Mouse (Mus musculus): Measurements from ENCODE around the gene Rasa3. TPM values are rescaled to one million over a fixed set of nuclear protein-coding genes. Genes with fewer than 3 reads are reported as not detected.
A peak's percentile ranks its signal among the peaks of the same experiment; 100 is the strongest.

Gene Rasa3
- total RNA-seq (2021), result 10 to 100 TPM; 19.1 to 30.6 TPM
- long read RNA-seq, experiment 1, full-length matches to known transcripts, result 12 of 19 reads
- long read RNA-seq, experiment 1, partial matches to known transcripts, result 5 of 19 reads
- long read RNA-seq, experiment 1, other reads (novel, unspliced or antisense), result 2 of 19 reads
- long read RNA-seq, experiment 2, full-length matches to known transcripts, result 4 of 24 reads
- long read RNA-seq, experiment 2, partial matches to known transcripts, result 17 of 24 reads
- long read RNA-seq, experiment 2, other reads (novel, unspliced or antisense), result 3 of 24 reads

DNA sequence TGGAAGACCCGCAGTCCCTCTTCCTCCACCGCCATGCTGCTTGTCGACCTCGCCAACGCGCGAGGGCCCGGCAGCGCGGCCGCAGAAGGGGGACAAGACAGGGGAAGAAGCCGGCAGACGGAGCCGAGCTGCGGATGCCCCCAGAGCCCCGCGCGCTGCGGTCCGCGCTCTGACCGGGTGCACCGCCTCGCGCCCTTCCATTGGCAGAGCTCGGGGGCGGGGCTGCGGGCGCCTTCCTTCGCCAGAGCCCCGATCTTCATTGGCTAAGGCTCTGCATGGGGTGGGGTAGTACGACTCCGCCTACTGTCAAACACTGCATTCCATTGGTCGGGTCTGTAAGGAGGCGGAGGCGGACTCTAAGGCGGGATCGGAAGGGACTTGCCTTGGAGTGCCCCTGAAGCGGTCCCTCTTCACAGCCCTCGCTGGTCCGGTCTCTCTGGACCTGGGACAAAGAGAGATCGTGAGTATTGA lies at the start of gene Rasa3:
Gene Rasa3, minus strand, starts transcription at position 191 of the 471 bp plus-strand sequence.
- DNase-seq (ENCODE audit: low spot score in 2 of 2), result peak; percentile 89 to 91

DNA sequence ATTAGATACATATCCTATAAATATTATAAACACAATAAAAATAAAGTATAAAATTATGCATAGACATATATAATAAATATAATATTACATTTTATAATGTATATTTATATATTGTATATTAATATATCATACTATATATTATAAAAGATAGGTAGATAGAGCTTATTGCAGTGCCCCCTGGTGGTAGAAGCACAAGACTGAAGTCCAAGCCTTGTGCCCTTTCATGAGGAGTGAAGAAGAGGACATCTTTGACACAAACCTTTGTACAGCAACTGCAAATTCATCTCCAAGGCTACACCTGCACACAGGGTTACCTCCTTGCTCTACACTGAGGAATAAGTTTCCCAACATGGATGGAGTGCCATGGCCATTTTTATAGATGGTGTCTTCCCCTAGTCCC lies 48.3 kb upstream of the Rasa3 start:
- peak; percentile 49 to 50 for DNase-seq (ENCODE audit: low spot score in 2 of 2)

DNA sequence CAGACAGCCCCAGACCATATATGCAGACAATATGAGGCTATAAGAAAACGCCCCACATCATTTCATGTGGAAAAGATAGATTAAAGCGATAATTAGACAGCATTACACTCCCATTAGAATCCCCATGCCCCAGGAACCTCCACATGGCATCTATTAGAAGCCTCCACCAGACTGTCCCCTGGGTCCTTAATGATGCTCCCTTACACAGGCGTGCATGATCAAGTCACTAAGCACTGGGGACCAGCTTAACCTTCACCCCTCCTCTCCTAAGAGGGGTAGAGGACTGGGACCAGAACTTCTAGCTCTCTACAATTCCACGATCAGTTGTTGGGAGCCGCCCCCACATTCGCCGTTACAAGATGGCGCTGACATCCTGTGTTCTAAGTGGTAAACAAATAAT lies 41.6 kb upstream of the Rasa3 start:
- no peak for DNase-seq (ENCODE audit: low spot score in 2 of 2)

DNA sequence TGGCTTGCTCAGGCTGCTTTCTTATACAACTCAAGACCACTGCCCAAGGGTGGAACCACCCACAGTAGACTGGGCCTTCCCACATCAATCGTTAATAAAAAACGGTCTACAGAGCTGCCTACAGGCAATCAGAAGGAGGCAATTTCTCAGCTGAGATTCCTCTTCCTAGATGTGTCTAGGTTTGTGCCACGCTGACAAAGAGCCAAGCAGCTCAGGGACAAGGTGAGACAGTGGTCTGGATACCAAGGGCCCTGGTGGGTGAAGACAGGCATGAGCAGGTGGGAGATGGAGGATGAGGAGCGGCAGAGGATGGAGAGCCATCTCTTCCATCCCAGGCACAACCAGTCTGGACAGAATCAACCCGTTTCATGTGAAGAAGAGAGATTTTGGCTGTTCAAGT lies 31.1 kb upstream of the Rasa3 start:
- DNase-seq (ENCODE audit: low spot score in 2 of 2), result no peak

DNA sequence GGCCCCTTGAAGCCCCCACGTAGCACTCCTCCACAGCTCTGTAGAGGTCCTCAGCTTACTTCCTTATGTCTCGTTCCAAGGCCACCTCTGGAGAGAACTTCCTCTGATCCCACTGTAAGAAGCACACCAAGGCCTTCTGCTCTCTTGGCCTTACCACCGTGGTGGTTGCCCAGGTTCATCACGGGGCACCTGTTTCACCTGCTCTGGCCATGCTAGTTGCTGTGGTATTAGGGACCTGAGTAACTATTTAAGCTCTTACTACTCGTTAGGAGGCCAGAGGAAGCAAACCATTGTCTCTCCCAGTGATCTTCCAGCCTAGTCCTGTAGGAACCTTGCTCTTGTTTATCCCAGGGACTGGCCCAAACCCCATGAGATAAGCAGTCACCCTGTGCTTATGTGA lies 29.5 kb upstream of the Rasa3 start:
- no peak for DNase-seq (ENCODE audit: low spot score in 2 of 2)

DNA sequence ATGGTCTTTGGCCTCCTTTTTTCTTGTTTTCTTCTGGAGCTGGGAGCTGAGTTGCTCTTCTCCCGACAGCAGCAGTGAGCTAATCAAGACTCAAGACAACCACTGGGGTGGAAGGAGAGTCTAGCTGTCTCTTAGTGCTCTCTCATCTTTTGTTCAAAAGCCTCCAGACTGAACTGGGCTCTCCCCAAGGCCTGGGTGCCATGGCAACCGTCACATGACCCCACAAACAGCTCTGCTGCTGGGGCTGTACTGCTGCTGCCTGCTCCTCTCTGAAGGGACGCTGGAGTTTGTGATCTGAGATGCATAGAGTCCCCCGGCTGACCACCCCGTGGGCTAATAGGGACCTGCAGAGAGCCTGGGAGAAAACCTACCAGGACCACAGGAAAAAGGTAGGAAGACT lies 28.3 kb upstream of the Rasa3 start, which contains the start of gene Cfap97d2:
Gene Cfap97d2, plus strand, starts transcription at position 222 of the 400 bp plus-strand sequence.
- DNase-seq (ENCODE audit: low spot score in 2 of 2), result peak in 1 of 2 experiments; percentile 31

DNA sequence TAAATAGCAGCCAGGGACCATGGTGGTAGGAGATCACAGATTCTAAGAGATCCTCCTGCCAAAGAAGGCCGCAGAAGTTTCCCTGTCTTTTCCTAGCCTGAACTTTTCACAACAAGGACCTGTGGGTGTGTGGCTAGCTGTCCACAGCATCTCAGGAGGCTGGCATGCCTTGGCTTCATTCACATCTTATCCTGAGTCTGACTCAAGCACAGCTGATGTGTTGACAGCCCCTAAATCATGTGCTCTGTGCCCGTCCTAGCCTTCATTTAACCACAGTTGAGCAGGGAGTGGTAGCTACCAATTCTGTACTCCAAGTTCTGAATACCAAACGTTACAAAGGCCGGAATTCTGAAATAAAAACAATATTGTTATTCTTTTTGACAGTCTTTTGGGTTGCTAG lies 26.9 kb upstream of the Rasa3 start:
- no peak for DNase-seq (ENCODE audit: low spot score in 2 of 2)

DNA sequence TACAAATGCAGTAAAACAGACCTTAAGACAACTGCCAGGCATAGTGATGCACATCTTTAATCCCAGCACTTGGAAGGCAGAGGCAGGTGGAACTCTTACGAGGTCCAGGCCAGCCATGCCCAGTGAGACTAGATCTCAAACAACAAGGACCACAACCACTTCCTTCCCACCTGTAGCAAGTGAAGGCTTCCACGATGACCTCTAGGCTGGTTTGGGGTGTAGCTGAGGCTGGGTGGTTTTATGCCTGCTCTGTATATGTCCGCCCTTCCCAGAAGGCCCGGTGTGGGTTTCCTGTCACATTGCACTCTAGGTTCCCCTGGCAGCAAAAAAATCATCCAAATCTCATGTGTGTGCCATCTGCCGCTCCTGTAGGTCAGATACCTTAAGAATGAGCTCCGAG lies 26.4 kb upstream of the Rasa3 start:
- no peak for DNase-seq (ENCODE audit: low spot score in 2 of 2)

DNA sequence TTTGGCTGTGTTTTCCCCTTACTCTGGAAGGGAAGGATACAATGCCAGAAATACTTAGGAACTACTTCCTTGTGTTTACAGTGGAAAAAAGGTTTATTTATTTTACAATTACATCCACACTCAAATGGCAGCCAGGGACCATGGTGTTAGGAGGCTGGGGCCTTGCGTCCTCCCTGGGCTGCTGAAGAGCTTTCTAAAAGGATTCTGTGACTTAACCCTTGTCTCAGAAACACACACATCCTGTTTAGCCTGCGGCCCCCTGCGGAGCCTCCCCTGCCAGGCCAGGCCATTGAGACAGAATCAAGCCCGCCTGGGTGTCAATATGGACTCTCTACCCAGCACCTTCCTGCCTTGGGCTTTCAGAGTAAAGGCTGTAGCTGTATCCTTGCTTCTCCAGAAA lies 25.4 kb upstream of the Rasa3 start:
- no peak for DNase-seq (ENCODE audit: low spot score in 2 of 2)

DNA sequence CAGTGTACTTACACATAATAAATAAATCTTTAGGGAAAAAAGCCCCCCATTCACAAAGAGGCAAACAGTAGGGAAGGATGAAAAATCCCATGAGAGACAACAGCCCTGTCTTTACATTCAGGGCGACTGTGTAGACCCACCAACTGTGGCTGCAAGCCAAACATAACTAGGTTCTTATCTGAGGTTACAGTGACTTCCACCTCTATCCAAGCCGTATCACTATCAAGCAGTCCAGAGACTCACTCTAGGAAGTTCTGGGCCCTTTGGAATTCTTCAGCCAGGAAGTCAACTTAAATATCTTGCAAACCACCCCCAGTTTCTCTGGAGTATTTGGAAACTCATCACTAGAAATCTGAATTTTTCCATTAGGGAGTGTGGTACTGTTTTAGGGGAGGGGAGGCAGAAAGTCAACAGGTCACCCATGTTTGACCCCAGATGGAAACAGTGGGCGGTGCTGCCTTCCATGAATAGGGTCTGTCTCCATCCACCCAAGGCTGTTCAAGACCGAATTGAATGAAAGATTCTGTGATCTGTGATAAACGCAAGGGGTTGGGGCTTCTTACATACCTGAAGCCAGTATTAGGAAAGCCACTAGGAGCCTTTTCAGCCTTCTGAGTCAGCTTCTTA lies 22.0 kb upstream of the Rasa3 start:
- no peak for DNase-seq (ENCODE audit: low spot score in 2 of 2)

DNA sequence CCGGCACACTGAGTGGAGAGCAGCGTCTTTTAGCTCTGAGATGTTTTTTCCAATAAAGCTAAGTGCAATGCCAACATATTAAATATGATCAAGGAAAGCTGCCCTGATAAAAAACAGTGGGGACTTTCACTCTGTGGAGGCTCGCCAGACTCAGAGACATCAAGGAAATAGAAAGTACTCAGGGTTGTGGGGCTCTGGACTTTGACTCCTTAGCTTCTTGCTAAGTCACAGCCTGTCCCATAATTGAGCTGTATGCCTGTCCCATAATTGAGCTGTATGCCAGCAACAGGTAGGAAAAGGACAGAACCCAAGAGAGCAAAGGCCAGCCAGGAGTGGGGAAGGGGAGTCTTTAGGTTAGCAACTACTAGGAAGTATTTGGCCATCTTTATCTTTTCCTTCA lies 20.9 kb upstream of the Rasa3 start:
- DNase-seq (ENCODE audit: low spot score in 2 of 2), result no peak

DNA sequence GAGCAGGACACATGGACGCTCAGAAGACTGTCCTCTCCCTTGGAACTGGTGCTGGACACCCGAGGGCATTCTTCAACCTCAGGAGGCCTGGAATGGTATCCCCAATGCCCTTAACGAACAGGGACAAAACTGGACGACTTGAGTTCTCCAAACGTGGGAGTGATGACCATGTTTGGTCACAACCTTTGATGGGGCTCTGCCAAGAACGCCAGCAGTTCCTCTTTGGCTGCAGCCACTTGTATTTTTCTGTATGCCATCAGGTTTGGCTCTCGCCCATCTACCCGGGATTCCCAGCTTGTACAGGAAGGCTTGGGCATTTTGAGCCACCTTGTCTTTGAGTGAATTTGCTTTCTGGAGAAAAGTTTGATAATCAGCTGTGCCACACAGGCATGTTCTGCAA lies 20.3 kb upstream of the Rasa3 start:
- no peak for DNase-seq (ENCODE audit: low spot score in 2 of 2)

DNA sequence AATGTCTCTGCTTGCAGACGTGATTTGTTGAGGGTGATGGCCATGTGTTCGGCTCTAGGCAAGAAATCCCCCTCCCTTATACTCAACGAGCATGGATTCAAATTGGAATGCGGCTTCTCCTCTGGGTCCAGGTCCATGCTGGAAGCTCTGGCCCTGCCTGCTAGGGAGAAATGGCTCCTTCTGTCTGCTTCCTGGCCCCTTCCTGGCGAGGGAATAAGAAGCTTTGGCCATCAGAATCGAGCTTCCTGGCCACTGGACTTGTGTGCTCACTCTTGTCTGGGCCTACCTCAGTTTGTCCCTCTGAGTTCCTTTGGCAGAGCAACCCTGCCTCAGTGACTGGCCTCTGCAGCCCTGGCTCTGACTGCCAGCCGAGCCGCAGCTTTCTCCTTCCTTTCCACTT lies 19.8 kb upstream of the Rasa3 start:
- no peak for DNase-seq (ENCODE audit: low spot score in 2 of 2)

DNA sequence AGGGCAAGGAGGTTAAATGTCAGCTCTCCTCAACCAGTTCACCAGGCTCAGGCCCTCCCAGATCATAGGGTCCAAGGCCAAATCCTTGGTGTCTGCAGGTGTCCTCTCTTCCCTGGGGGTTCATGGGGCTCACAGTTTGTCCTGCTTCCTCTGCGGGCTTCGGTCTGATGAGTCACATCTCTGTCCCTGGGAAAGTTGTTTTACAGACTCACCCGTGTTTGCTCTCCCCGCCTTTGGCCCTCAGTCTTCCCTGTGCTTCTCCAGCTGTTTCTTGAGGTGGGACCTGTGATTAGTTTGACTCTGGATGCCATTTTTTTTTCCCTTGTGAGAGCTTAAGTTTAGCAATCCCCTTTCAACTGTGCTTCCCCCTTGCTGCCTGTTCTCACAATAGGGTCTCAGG lies 18.8 kb upstream of the Rasa3 start:
- DNase-seq (ENCODE audit: low spot score in 2 of 2), result no peak

DNA sequence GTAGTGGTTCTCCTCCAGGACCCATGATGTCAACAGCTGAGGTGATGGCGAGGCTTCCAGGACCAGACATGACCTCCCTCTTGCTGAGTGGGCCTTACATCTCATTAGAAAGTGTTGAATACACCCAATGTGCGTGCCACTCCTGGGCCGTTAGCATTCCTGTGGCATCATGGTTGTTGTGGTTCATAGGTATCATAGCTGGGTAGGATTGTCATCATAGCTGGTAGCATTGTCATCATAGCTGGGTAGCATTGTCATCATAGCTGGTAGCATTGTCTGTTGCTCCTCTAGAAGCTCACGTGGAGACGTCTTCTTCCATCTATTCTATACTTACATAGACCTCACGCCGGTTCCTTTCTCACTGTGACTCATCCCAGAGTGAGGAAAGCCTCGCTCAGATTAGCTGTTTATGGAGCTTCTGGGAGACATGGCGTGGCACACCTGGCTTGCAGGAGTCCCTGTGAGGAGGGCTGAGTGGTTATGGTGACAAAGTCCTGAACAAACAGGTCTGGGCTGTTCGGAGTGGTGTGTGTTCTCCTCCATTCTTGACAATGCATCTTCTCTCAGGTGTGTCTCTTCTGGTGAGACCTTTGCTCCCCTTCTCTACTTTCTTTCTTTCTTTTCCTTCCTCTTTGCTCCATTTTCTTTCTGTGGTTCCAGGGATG lies 17.9 kb upstream of the Rasa3 start:
- DNase-seq (ENCODE audit: low spot score in 2 of 2), result no peak

DNA sequence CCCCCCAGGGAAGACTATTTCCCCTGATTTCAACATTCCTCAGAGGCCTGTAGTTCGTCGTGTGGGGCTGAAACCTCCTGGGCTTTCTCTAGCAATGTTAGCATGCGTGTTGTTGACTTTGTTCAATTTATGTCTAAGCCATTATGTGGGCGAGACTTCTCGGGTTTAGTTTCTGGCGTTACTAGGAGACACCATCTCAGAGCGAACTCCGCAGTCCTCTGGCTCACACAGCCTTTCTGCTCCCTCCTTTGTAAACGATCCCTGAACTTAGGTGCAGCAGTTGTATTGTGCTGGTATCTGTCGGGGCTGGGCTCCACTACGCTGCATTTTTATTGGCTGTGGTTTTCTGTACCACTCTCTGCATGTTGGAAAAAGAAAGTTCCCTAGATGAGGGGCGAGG lies 17.3 kb upstream of the Rasa3 start:
- no peak for DNase-seq (ENCODE audit: low spot score in 2 of 2)

DNA sequence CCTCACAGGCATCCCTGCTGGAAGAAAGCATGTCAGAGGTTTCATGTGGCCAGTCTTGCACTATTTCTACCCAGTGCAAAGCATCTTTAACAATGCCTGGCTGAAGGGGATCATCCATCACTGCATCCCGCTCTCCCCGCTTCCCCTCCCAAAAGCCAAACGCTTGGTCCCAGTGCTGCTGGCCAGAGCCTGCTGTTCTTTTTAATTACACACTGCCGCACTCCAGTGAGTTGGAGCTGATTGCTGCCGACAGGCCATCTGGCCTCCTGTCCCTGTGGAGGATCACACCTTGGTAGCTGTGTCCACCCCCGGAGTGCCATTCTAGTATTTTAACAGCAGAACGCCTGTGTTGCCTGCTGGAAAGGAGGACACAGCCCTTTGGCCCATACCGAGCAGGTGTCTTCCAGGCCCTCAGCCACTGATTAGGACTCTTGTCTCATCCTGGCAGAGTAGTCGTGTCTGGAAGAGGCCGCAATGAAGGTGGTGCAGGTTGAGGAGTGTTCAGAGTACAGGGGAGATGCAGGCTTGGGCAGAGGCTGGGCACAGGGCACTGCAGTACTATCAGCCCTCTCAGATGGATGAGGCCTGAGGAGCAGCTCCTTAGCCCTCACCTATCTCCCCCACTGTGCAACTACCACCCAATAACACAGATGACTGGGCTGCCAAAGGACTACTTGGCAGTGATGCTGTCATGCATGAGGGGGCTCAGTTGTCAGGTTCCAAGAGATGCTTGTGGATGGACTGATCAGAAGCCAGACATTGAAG lies 15.1 kb upstream of the Rasa3 start:
- no peak for DNase-seq (ENCODE audit: low spot score in 2 of 2)

DNA sequence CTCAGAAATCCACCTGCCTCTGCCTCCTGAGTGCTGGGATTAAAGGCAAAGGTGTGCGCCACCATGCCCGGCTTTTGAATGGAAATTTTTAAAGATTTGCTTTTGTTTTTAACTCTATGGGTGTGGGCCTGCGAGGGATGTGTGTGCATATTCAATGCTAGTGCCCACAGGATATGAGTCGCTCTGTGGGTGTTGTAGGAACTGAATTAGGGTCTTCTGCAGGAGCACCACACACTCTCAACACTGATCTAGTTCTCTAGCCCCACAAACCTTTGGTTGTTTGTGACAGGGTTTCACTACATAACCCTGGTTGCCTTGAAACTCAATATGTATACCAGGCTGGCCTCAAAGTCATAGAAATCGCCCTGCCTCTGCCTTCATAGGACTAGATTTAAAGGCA lies 11.9 kb upstream of the Rasa3 start:
- DNase-seq (ENCODE audit: low spot score in 2 of 2), result no peak

DNA sequence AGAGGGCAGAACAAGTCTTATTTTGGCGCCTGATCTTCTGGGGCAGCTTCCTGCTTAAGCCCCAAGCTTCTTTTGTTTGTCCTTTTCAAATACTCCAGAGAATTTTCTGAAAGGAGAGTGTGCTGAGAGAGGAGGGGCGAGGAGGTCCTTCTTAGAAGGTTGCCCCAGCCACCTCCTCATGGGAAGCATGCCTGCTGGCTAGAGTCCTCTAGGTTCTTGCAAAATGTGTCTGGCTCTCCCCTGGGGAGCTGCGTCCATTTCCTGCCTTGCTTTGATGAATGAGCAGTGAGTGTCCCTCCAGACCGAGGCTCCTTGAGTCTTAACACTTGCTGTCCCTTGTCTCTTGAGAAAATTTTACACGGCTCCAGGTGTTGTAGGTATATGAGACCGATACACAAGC lies 11.1 kb upstream of the Rasa3 start:
- DNase-seq (ENCODE audit: low spot score in 2 of 2), result no peak

DNA sequence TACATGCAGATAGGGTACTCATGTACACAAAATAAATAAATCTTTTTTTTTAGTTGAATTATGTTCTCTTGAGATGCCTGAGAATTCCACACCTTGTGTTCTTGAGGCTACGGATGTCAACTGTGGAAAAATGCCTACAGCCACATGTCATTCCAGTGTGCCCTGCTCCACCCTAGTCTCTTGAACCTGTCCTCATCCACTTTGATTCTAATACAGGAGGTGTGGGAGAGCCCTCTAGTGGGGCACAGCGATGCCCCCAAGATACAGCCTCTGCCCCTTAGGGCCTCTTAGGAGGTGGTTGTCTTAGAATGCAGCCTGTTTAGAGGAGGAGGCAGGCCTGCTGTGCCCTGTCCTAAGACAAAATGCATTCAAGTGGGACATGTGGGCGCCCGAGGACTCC lies 10.5 kb upstream of the Rasa3 start:
- no peak for DNase-seq (ENCODE audit: low spot score in 2 of 2)

DNA sequence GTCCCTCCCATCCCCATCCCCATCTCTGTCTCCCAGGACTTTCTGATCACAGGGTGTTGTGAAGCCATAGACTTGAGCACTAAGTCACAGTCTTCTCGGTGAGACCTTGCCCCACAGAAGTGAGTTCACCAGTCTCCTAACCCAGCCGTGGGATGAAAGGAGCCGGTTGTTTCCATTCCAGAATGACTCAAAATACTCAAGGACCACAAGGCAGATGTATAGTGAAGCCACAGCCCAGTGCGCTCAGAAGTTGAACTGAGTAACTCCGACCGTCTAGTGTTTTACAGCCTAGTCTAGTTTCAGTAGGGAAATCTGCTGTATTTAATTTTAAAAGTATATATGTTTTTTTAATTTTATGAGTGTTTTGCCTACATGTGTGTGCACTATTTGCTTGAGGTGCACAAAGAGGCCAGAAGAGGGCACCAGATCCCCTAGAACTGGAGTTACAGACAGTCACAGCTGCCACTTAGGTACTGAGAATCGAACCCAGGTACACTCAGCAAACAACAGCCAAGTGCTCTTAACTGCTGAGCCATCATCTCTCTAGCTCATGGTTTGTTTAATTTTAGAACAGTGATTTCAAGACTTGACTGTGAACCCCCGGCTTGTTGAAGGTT lies 9.8 kb upstream of the Rasa3 start:
- DNase-seq (ENCODE audit: low spot score in 2 of 2), result no peak

All from adrenal gland, adult 18-20 months (tissue).